Mouse (Mus musculus) brain, adult 10 weeks (tissue): ENCODE results near the gene Gm2042. TPM values are rescaled to one million over a fixed set of nuclear protein-coding genes. Genes with fewer than 3 reads are reported as not detected.

Experiments
- polyA plus RNA-seq: library from polyadenylated mRNA; stranded (reverse); fragments of 350-450 nt; fragmentation: Illumina TruSeq; extraction: RNeasy Lipid Tissue Mini Kit (QIAGEN cat#74804); gene quantifications from one replicate; pipeline ENCODE4 v1.2.3, GENCODE M21; 2015; ENCODE audit warnings: low read depth, low replicate concordance

Gm2042 gene
- polyA plus RNA-seq: not detected

DNA sequence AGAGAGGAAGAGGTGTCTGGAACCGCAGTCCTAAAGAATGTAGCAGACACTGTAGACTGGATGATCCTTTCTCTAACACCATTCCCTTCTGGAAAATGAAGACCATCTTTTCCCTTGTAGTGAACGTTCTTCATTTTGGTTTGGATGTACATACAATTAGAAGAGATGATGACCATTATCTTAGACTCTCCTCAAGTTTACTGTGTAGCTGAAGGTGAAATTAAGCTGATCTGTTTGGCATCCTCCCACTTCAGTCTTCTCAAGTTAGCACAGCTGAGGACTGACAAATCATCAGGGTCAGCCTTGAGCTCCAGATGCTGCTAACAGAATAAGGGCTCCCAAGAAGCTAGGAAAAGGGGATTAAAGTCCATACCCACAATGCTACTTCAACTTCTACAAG, at the start of gene Gm2042:
TSS of gene Gm2042 (plus strand) at position 301 of the 400 bp plus-strand sequence.

DNA sequence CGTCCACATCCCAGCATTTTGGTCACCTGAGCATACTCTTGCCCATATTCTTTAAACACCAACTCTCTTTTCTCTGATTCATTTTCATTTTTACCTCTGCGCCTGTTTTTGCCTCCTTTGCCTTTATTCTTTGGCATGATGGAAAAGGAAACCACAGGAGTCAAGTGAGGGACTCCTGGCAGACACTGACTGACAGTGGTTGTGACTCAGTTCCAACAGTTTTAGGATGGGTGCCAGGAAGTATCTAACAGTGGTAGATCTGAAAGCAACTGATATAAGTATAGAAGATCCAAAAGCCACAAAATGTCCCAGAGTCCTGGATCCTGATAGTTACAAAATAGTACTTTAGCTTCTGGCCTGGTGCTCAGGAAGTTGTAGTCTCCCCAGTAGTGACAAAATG, 34.2 kb upstream of the Gm2042 start, which contains the start of gene Gm2035:
TSS of gene Gm2035 (minus strand) at position 137 of the 400 bp plus-strand sequence.

Other genes with a start within 250 kb of the Gm2042 start
- gene Gm21319, start 178.3 kb upstream of the Gm2042 start, polyA plus RNA-seq: not detected
- gene Gm21936, start 158.6 kb upstream of the Gm2042 start, polyA plus RNA-seq: not detected
- gene BB287469, start 137.5 kb upstream of the Gm2042 start, polyA plus RNA-seq: not detected
- gene Gm2001, start 111.7 kb upstream of the Gm2042 start, polyA plus RNA-seq: not detected
- not detected for gene Gm2016, start 80.0 kb upstream of the Gm2042 start, polyA plus RNA-seq
- gene Gm2022, start 58.7 kb upstream of the Gm2042 start, polyA plus RNA-seq: not detected
- not detected for gene Gm2035, start 34.2 kb upstream of the Gm2042 start, polyA plus RNA-seq
- gene Gm2075, start 57.8 kb downstream of the Gm2042 start, polyA plus RNA-seq: not detected
- gene Gm6803, start 64.7 kb downstream of the Gm2042 start, polyA plus RNA-seq: not detected
- not detected for gene Gm2056, start 72.9 kb downstream of the Gm2042 start, polyA plus RNA-seq
- not detected for gene Gm16368, start 129.6 kb downstream of the Gm2042 start, polyA plus RNA-seq
- not detected for gene Gm10436, start 228.0 kb downstream of the Gm2042 start, polyA plus RNA-seq